Mouse (Mus musculus): ENCODE results near the gene Sdsl.

The Sdsl gene

DNA sequence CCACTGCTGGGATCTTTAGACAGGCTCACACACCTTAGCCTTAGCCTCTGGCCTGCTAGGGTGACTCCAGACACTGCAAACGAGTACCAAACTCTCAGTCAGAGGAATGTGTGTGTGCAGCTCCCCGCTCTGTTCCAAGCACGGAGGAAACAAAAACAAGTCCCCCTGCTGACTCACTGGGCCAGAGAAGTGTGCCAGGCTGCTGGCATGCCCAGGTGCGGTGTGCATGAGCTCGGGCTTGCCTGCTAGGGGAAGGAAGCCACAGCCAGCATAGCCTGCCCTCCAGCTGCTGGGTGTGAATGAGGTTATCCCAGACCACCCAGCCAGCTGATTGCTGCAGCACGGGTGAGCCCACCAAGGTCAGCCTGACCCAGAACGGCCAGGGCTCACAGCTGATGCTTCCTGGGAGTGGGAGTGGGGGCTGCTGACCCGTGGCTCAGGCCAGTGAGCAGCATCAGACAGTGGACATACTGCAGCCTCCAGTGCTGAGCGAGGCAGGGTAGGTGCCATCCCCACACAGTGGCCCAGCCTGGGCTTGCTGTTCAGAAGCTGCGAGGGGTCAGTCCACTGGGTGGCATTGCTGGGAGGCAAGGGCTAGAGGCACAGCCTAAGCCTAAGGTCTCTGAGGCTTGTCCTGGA, 22.6 kb upstream of the Sdsl start:
- DNase-seq (ENCODE audit: low spot score in 2 of 2): no peak

DNA sequence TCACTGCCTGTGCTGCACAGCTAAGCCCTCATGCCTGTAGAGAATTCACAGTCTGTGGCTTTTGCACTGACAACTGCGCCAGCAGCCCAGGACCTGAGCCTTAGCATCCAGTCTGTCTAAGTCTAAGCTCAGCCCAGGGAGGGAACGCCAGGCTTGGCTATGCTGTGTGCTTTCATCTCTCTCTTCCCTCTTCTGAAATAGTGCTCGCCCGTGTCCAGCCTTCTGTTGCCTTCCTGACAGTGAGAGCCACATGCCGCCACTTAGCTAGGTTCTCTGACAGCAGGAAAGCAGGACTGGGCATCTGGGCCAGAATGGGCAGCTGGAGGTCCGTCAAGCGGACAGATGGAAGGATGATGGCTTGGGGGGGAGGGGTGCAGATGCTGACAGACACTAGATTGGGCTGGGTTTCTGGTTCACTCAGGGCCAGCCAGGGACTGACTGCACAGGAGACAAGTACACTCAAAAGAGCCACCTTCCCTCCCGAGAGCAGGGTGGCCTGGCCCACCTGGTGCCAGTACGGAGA, 21.3 kb upstream of the Sdsl start:
- DNase-seq (ENCODE audit: low spot score in 2 of 2): no peak

DNA sequence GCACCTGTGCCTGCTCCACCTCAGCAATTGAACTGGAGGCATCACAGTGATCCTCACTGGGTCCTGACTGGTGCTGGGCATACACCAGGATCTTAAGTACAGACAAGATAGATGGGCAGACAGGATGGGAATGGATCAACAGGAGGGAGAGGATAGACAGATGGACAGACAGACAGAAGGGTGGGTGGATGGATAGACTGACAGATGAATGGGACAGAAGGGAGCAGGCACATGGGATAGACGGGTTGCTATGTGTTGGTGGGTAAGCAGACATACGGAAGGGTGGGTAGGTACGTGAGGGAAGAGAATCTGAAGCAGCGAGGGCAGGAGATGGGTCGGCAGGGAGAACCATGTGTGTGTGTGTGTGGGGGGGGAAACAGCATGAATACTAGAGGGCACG, 20.8 kb upstream of the Sdsl start:
- DNase-seq (ENCODE audit: low spot score in 2 of 2): no peak

DNA sequence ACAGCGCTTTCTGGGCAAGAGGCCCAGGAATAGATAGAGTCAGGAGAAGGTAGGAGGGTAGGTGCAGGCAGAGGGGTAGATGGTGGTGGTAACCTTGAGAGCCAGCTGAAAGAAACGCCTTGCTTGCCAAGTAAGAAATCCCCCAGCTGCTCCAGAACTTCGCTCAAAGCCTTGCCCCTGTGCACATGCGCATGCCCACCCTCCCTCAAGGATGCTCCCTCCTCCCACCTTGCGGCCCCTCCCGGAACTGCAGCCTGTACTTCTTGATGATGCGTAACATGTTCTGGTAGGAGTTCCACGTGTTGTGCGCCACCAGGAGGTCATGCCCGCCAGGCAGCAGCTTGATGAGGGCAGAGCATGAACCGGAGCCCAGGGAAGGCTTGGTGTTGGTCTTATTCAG, 19.8 kb upstream of the Sdsl start:
- DNase-seq (ENCODE audit: low spot score in 2 of 2): no peak

DNA sequence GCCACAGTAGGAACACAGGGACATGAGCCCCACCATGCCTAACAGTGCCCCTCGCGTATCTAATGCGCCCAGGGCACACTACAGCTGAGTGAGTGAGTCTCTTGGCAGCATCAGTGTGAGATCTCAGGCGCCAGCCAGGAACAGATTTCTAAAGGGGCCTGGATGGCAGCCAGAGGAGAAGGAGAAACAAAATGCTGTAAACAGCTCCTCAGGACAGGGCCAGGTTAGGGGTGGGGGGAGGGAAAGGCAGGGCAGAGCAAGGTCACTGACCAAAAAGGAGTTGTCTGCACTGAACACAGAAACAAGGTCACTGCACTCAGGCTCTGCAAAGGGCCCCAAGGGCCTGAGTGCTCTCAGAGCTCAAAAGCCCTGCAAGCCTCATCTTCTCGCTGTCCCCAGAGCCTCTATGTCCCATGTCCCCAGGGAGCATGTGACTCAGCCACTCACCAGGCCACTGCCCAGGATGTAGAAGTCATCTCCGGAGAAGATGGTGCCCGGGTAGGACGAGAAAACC, 18.1 kb upstream of the Sdsl start:
- DNase-seq (ENCODE audit: low spot score in 2 of 2): no peak

DNA sequence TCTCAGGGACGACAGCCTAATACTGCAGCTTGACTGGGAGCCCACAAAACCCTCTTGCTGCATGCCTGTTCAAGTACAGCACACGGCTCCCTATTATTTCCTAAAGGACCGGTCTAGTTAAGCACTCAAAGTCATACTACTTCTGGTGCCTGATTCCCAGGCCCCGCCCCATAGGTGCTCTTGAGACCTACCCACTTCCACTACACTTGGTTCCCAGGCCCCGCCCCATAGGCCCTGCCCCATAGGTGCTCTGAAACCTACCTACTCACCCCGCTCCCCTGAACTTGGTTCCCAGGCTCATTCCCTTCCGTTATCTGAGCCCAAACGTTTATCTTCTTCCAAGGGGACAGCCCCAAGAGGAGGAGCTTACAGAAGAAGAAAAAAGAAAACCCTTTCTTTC, 15.2 kb upstream of the Sdsl start:
- no peak for DNase-seq (ENCODE audit: low spot score in 2 of 2)

DNA sequence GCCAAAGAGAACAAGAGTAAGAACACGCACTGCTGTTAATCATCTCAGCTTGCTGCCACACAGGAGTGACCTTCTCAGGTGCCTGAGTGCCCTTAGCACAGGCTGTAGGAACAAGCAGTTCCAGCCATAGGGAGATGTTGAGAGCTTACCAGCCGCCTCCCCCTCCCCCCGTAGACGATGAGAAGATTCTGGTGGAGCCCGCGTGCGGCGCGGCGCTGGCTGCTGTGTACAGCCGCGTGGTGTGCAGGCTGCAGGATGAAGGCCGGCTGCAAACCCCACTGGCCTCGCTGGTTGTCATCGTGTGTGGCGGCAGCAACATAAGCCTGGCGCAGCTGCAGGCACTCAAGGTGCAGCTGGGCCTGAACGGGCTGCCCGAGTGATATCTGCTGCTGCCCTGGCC, 10.8 kb upstream of the Sdsl start:
- DNase-seq (ENCODE audit: low spot score in 2 of 2): no peak

DNA sequence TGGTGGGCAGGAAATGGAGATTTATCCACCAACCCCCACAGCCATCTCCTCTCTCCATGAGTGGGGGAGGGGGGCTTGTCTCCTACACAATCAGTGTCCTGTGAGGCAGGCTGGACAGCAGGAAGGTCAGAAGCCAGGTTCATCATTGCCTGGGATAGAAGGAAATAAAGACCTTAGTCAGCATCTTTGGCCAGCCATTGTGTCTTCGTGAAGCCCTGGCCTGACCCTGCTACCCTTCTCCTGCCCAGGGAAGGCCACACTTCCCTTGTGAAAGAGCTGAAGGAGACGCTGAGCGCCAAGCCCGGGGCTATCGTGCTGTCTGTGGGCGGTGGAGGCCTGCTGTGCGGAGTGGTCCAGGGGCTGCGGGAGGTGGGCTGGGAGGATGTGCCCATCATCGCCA, 8.6 kb upstream of the Sdsl start:
- no peak for DNase-seq (ENCODE audit: low spot score in 2 of 2)

DNA sequence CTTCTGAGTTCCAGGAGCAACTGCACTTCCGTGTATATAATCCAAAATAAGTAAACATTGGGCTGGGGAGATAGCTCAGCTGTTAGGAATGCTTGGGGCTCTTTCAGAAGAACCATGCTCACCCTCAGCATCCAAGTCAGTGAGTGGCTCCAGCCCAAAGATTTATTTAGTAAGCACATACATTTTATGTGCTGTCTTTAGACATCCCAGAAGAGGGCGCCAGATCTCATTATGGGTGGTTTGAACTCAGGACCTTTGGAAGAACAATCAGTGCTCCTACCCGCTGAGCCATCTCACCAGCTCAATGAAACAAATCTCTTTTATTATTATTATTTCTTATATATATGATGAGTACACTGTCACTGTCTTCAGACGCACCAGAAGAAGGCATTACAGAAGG, 6.9 kb upstream of the Sdsl start:
- no peak for DNase-seq (ENCODE audit: low spot score in 2 of 2)

DNA sequence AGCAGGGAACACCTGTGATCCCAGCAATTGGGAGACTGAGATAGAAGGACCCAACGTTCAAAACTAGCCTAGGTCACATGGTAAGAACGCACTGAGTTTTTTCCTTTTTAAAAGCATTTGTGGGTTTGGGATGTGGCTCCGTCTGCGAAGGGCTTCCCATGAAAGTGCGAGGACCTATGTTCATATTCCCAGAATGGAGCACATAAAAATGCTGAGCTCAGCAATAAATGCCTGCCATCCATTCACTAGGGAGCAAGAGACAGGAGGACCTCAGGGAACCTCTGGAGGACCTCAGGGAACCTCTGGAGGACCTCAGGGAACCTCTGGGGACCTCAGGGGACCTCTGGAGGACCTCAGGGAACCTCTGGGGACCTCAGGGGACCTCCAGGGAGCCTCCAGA, 5.4 kb upstream of the Sdsl start:
- no peak for DNase-seq (ENCODE audit: low spot score in 2 of 2)

DNA sequence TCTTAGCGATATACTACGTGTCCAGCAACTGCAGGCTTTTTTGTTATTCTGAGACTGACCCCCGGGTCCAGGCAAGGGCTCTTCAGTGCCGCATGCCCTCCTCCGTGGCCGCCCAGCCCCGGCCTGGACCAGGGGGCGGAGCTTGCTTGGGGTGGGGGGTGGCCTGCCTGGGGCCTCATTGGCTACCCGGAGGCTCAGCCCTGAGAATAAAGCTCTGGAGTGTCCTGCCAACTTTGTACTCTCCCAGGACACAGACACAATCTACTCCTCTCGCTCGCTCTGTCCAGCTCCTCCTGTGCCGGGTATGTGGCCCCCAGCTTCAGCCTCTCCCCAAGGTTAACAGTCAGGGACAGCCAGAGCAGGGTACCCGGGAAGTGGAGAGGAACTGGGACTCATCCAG, 3.7 kb upstream of the Sdsl start, which contains the start of gene Sds:
Gene Sds, plus strand, starts transcription at position 231 of the 400 bp plus-strand sequence.
- DNase-seq (ENCODE audit: low spot score in 2 of 2): no peak

DNA sequence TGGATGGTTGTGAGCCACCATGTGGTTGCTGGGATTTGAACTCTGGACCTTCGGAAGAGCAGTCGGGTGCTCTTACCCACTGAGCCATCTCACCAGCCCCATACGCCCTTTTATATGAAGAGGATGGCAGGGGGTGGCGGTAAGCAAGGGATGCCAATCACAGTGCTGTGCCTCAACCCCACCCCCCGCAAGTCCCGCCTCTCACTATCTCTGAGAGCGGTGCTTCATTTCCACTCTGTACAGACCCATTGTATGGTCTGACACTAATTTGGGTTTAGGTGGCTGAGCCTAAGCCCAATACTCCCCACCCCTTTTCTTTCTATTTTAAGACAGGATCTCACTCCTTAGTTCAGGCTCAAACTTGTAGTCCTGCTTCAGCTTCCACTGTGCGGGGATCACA, 3.3 kb upstream of the Sdsl start:
- no peak for DNase-seq (ENCODE audit: low spot score in 2 of 2)

DNA sequence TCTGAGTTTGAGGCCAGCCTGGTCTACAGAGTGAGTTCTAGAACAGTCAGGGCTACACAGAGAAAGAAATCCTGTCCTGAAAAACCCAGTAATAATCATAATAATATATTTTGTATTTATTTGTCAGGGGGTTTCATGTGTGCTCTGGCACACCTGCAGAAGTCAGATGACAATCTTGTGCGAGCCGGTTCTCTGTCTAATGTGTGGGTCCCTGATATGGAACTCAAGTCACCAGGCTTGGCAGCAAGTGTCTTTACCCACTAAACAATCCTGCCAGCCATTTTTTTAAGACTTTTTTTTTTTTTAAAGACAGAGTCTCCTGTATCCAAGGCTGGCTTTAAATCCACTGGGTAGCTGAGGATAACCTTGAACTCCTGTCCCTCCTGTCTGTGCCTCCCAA, 751 bp upstream of the Sdsl start:
- no peak for DNase-seq (ENCODE audit: low spot score in 2 of 2)

DNA sequence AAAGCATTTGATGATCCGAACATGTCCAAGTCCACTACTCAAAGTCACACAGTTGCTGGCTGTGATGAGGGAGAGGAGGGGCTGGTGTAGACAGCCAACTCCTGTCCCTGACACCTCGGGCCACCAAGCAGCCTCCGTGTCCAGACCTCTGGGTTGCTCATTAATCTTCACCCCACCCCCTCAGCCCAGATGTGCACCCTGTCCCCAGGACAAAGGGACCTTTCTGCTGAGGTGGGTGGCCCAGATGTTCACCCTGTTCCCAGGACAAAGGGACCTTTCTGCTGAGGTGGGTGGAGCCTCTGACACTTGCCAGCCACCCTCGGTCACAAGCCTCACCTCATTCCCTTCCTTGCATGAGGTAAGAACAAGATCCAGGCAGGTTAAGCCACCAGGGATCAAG, 1.1 kb downstream of the Sdsl start:
- DNase-seq (ENCODE audit: low spot score in 2 of 2): no peak

DNA sequence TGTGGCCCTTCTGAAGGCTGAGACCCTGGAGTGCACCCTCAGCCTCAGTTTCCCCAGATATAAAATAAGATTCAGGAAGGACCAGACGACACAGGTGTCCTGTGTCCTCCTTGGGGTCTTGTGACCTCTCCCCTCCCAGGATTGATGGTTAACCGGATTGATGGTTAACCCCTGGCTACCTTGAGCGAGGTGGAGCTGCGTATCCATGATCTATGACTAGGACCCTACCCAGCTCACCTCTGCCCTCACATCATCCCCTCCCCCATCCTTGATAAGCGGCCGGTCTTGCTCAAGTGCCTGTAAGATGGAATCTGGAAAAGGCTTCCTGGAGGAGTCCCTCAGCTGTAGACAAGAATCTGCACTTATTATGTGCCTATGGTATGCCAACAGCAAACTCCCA, 3.8 kb downstream of the Sdsl start:
- DNase-seq (ENCODE audit: low spot score in 2 of 2): no peak

DNA sequence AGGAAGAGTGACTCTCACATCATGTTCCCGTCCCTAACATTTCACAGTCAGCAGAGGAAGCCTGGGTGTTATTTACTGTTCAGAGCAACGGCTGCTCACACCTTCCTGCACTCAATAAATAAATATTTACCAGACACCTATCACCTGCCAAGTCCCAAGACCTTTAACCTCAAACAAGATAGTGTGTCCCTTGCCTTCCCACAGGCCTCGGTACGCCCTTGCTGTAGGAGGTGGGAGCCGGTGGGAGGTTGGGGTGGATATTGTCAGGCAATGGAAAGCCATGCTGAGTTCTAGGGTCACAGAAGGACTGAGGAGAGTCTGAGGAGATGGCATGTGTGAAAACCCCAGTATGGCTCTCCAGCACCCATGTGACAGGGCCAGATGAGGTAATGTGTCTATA, 4.3 kb downstream of the Sdsl start:
- DNase-seq (ENCODE audit: low spot score in 2 of 2): no peak

DNA sequence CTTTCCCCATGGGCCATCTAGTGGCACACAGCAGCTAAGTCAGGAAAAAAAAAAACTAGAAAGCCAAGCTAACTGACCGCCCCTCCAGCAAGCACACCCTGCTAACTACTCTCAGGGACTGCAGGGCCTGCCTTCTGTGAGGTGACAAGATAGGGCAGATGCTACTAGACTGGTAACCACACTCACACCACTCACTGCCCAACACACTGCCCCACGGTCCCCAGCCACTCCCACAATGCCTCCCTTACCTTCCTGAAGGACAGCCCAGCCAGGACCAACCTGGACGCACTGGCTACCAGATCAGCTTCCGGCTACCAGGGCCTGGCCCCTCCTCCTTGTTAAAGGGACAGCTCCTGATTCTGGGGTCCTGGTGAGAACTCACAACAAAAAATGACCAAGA, 5.6 kb downstream of the Sdsl start:
- no peak for DNase-seq (ENCODE audit: low spot score in 2 of 2)

DNA sequence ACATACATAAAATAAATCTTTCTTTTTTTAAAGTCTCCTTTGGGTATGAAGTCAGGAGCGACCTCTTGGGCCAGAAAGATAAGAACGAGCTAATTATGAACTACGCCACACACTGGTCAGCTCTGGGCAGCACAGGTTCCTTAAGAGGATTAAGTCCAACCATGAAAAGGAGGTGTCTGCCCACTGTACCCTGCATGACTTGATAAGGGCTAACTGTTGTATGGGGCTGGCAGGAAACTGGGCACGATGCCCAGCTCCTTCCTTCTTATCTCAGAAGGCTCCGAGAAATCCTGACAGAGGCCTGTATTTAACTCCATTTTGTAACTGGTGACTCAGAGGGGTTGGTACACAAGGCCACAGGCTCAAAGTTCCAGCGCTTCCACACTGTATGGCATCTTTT, 6.8 kb downstream of the Sdsl start:
- no peak for DNase-seq (ENCODE audit: low spot score in 2 of 2)

DNA sequence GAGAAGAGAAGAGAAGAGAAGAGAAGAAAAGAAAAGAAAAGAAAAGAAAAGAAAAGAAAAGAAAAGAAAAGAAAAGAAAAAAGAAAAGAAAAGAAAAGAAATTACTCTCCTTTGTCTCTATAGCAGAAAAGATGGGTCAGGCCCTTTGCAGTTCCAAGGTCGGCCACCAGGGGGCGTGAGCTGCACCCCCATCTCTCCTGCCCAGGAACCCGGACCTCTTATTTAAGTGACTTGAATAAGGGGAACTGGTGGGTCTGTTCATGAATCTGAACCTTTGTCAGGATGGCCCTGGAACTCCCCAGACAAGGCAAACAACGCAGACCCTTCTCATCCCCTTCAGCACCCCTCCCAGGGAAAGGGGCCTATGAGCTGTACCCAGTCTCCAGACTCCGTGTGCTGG, 7.5 kb downstream of the Sdsl start:
- no peak for DNase-seq (ENCODE audit: low spot score in 2 of 2)

DNA sequence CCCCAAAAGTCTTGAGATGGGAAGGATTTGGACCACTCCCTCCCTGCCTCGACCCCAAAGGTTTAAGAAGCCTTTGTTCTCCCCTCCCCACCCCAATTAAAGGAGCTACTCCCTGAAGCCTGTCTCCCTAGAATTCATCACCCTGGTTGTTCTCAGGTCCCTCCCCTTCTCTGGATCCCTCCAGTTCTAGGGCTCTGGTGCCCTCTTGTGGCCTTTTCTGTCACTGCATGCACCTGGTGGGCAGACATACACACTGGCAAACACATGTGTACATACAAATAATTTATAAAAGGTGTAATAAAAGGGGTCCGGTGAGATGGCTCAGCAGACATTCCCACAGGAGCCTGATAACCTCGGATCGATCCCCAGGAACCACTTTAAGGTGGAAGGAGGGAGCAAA, 8.3 kb downstream of the Sdsl start:
- DNase-seq (ENCODE audit: low spot score in 2 of 2): no peak

DNA sequence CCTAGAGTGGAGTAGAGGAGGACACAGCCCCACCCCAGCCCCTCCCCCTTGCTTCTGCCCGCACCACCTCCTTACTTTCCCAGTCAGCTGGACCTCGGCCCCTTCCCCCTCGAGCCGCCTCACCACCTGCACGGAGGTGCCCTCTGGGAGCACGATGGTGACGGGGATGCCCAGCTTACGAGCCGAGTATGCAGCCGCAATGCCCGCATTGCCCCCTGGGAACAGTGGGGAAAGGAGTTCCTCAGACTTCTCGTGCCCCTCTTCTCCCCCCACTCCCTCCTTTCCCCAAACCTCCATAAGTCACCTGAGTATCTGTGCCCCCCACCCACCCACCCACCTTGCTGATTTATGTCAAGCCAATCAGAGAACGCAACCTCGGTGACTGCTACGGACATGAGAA, 10.7 kb downstream of the Sdsl start:
- no peak for DNase-seq (ENCODE audit: low spot score in 2 of 2)

DNA sequence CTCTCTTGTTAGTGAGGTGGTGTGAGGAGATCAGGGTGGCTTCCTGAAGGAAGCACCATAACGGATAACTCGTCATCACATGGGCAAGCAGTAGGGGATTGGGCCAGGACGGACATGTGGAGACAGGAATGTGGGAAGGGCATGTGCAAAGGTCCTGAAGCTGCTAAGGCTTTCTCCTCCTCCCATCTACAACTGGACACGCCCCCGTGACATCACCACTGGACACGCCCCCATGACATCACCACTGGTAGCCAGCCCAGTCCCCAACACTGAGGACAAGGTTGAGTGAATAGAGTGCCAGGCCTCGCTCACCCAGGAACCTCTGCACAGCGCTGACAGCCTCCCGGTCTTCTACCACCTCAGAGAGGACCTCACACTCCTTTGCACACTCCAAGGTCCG, 13.5 kb downstream of the Sdsl start:
- DNase-seq (ENCODE audit: low spot score in 2 of 2): no peak

DNA sequence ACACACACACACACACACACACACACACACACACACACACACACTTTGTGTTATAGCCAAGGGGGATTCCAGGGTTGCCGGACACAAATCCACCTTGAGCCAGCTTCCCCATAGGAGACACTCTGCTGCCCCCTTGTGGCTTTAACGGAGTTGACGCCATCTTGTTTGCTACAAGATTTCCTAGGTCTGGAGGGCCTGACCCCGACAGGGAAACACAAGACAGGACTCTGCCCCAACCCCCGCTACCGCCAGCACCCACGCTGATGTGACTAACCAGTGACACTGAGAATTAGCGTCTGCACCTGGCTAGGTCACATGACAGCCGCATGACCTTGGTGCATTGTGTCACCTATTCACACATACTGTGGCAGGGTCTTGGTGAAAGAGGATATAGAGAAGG, 15.0 kb downstream of the Sdsl start:
- DNase-seq (ENCODE audit: low spot score in 2 of 2): peak in 1 of 2 experiments; percentile 58
